Mouse (Mus musculus): ENCODE measurements around the gene Usp53.

DNA sequence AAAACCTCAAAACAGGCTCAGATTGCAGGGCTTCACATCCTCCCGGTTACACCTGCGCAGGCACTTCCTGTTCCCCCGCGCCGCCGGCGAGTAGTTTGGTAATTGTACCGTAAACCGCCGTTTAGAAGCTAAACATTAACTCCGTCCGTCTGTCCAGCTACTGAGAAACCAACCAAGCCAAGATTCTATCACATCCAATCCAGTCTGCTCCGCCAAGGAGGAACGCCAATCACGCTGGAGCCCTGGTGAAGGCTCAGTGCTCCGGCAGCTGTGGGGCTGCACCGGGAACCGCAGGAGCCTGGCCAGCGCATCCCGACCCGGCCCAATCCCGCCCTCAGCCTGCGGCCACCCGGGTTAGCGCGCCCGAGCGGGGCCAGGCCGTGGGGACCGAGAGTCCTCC, 461 bp downstream of the Usp53 start:
- TF ChIP-seq MAX (IDR thresholded peaks at IDR 0.05; ENCODE audit: low read depth) (no peak), POLR2AphosphoS2 (IDR thresholded peaks at IDR 0.05; ENCODE audit: insufficient read length, low read depth) (no peak), POLR2A (IDR thresholded peaks at IDR 0.05; ENCODE audit: insufficient read length, low read depth) (no peak), E2F4 (IDR thresholded peaks at IDR 0.05; ENCODE audit: insufficient read depth) (no peak), USF1 (IDR thresholded peaks at IDR 0.05; ENCODE audit: low read depth) (no peak), TCF12 (IDR thresholded peaks at IDR 0.05; ENCODE audit: insufficient read depth, poor library complexity, severe bottlenecking) (no peak), MYOD1 (IDR thresholded peaks at IDR 0.05; ENCODE audit: control insufficient read depth in 1 of 3, insufficient read length in 2 of 3, low read depth in 2 of 3) (peak in 1 of 3 experiments; percentile 6)
